Mouse (Mus musculus): Measurements from ENCODE around the gene Cplx1. TPM values are rescaled to one million over a fixed set of nuclear protein-coding genes. Genes with fewer than 3 reads are reported as not detected.

The Cplx1 gene
- total and polyA plus RNA-seq, 2 experiments, result not detected

DNA sequence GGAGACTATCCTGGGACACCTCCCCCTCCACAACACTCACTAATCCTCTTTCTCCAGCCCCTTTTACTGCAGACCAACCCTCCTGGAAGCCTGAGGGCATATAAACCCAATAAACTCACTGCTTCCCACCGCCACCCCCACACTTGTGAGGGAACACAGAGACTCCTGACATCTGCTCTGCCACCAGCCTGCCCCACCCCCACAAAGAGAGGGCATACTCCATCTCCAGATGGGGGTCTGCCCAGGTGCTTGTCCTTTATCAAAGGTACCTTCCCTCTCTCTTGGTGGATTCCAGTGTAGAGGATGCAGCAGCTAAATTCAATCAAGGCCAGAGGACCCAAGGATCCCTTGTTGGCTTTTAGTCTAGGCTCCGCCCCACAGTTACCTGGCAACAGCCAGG, 28.8 kb downstream of the Cplx1 start:
- H3K4me1 ChIP-seq (ENCODE audit: control insufficient read depth, insufficient read depth, low read length), result no peaks in the 10 kb centered on the region
- H3K27me3 ChIP-seq (ENCODE audit: control insufficient read depth, insufficient read depth, low read length), result no peaks in the 10 kb centered on the region
- H3K4me3 ChIP-seq (ENCODE audit: insufficient read depth, low read depth, low read length), result no peak overlapping the region
- WGBS, result 81% methylated on average over 2 of the region's 2 CpGs
- TF ChIP-seq CTCF (IDR thresholded peaks at IDR 0.05; ENCODE audit: low read depth, low read length) (no peak), POLR2A (IDR thresholded peaks at IDR 0.05; ENCODE audit: extremely low read depth, insufficient read depth, low read length) (no peak)
- H3K36me3 ChIP-seq (ENCODE audit: control insufficient read depth, insufficient read depth, low read length), result no peaks in the 10 kb centered on the region
- no peak overlapping the region for H3K9ac ChIP-seq (ENCODE audit: low read depth, low read length)
- H3K27ac ChIP-seq (replicated peaks; ENCODE audit: insufficient read depth, low read depth, low read length), result no peak overlapping the region
- no peaks in the 10 kb centered on the region for H3K79me2 ChIP-seq (ENCODE audit: control insufficient read depth, insufficient read depth, low read length)
- no peak for DNase-seq (ENCODE audit: extremely low read depth, low read depth, low spot score)

DNA sequence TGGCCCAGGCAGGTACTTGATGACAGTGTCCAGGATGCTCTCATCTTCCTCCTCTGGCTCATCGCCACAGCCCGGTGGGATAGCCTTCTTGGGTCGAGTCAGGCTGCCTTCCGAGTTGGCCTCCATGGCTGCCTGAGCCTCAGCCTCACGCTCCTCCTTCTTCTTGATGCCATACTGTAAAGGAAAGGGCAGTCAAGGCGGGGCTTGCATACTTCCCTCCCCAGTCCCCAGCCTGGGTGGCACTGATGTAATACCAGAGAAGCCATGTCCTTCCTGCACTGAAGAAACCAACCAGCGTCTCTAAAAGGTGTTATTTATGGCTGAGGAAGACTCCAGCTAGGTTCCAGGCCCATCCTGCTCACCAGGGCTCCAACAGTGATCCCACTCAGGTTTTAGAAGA, 29.7 kb downstream of the Cplx1 start:
- Histone ChIP-seq H3K4me1 (ENCODE audit: control insufficient read depth, insufficient read depth, low read length) (no peaks in the 10 kb centered on the region), H3K79me2 (ENCODE audit: control insufficient read depth, insufficient read depth, low read length) (no peaks in the 10 kb centered on the region), H3K27ac (replicated peaks; ENCODE audit: insufficient read depth, low read depth, low read length) (no peak overlapping the region), H3K27me3 (ENCODE audit: control insufficient read depth, insufficient read depth, low read length) (no peaks in the 10 kb centered on the region), H3K36me3 (ENCODE audit: control insufficient read depth, insufficient read depth, low read length) (no peaks in the 10 kb centered on the region), H3K4me3 (ENCODE audit: insufficient read depth, low read depth, low read length) (no peak overlapping the region), H3K9ac (ENCODE audit: low read depth, low read length) (no peak overlapping the region)
- 74% methylated on average over 7 of the region's 7 CpGs for WGBS
- TF ChIP-seq CTCF (IDR thresholded peaks at IDR 0.05; ENCODE audit: low read depth, low read length) (no peak), POLR2A (IDR thresholded peaks at IDR 0.05; ENCODE audit: extremely low read depth, insufficient read depth, low read length) (no peak)
- no peak for DNase-seq (ENCODE audit: extremely low read depth, low read depth, low spot score)

DNA sequence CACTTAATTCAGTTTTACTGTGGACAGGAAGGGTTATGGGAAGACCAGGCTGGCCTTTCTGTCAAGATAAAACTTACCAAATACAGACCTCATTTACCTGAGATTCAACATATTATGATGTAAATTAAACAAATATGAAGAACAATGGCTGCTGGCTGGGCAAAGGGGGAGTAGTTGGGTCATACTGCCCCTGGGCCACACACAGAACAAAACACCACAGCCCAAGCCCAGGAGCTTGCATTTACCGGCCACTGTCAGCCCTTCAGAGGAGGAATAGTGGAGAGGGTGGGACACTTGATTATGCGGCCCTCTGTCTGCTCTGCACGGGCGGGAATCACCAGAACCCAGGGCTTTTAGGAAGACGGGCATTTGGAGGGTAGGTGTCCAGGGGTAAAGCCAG, 30.9 kb downstream of the Cplx1 start:
- no peaks in the 10 kb centered on the region for H3K4me1 ChIP-seq (ENCODE audit: control insufficient read depth, insufficient read depth, low read length)
- DNase-seq (ENCODE audit: extremely low read depth, low read depth, low spot score), result no peak
- no peak for TF ChIP-seq POLR2A (IDR thresholded peaks at IDR 0.05; ENCODE audit: extremely low read depth, insufficient read depth, low read length)
- no peak for TF ChIP-seq CTCF (IDR thresholded peaks at IDR 0.05; ENCODE audit: low read depth, low read length)
- H3K27me3 ChIP-seq (ENCODE audit: control insufficient read depth, insufficient read depth, low read length), result no peaks in the 10 kb centered on the region
- 89% methylated on average over 5 of the region's 5 CpGs for WGBS
- H3K27ac ChIP-seq (replicated peaks; ENCODE audit: insufficient read depth, low read depth, low read length), result no peak overlapping the region
- no peak overlapping the region for H3K4me3 ChIP-seq (ENCODE audit: insufficient read depth, low read depth, low read length)
- no peaks in the 10 kb centered on the region for H3K36me3 ChIP-seq (ENCODE audit: control insufficient read depth, insufficient read depth, low read length)
- no peak overlapping the region for H3K9ac ChIP-seq (ENCODE audit: low read depth, low read length)
- H3K79me2 ChIP-seq (ENCODE audit: control insufficient read depth, insufficient read depth, low read length), result no peaks in the 10 kb centered on the region

DNA sequence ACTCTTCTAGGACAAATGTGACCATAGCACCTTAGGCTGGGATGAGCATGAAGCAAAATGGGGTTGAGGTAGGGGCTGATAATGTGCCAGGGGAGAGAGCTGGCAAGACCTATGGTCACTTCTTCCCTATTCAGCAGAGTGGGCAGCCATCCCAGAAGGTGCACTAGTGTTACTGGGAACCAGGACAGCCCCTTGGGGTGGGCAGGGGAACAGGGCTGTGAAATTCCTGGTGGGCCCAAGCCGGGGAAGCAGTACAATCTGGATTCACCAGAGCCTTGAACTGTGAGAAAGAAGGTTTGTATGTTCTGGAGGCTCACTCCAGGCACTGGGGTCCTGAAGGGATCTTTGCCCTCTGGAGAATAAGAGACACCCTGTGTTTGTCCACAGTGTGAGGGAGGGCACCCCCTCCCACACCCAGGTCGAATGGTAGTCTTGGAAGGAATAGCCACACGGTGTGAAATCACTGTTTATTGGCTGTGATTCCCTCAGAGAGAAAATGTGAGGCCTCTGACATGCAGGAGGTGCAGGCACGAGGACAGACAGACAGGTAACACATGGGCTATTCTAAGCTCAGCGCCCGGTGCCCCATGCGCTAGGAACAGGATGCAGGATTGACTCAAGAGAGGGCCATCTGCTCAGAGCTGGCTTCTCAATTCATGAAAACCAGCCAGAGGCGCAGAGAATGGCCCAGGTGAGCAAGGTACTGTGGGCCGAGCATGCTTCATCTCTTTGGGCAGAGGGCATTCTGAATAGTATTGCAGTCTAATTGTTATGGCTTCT, 31.5 kb downstream of the Cplx1 start:
- Histone ChIP-seq H3K9ac (ENCODE audit: low read depth, low read length) (no peak overlapping the region), H3K4me1 (ENCODE audit: control insufficient read depth, insufficient read depth, low read length) (no peaks in the 10 kb centered on the region), H3K79me2 (ENCODE audit: control insufficient read depth, insufficient read depth, low read length) (no peaks in the 10 kb centered on the region), H3K36me3 (ENCODE audit: control insufficient read depth, insufficient read depth, low read length) (no peaks in the 10 kb centered on the region), H3K4me3 (ENCODE audit: insufficient read depth, low read depth, low read length) (no peak overlapping the region), H3K27me3 (ENCODE audit: control insufficient read depth, insufficient read depth, low read length) (no peaks in the 10 kb centered on the region), H3K27ac (replicated peaks; ENCODE audit: insufficient read depth, low read depth, low read length) (no peak overlapping the region)
- no peak for TF ChIP-seq CTCF (IDR thresholded peaks at IDR 0.05; ENCODE audit: low read depth, low read length)
- TF ChIP-seq POLR2A (IDR thresholded peaks at IDR 0.05; ENCODE audit: extremely low read depth, insufficient read depth, low read length), result no peak
- no peak for DNase-seq (ENCODE audit: extremely low read depth, low read depth, low spot score)
- WGBS, result 84% methylated on average over 9 of the region's 9 CpGs

DNA sequence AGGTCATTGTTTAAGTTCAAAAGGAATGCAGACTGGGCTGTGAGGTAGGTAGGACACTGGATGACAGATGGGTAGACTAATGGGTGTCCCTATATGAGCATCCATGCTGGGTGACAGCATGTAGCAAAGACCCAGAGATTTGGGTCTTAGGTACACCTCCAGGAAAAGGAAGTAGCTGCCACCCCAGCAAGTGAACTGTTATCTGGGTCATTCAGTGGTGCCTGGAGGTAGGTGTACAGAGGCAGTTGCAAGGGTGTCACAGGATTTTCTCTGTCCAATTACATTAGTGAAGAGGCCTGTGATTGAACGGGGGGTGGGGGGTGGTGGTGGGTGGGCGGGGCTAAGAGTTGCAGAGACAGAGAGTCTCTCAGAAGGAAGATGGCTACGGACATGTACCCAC, 33.2 kb downstream of the Cplx1 start:
- TF ChIP-seq POLR2A (IDR thresholded peaks at IDR 0.05; ENCODE audit: extremely low read depth, insufficient read depth, low read length) (no peak), CTCF (IDR thresholded peaks at IDR 0.05; ENCODE audit: low read depth, low read length) (no peak)
- Histone ChIP-seq H3K79me2 (ENCODE audit: control insufficient read depth, insufficient read depth, low read length) (no peaks in the 10 kb centered on the region), H3K4me1 (ENCODE audit: control insufficient read depth, insufficient read depth, low read length) (no peaks in the 10 kb centered on the region), H3K4me3 (ENCODE audit: insufficient read depth, low read depth, low read length) (no peak overlapping the region), H3K9ac (ENCODE audit: low read depth, low read length) (no peak overlapping the region), H3K27me3 (ENCODE audit: control insufficient read depth, insufficient read depth, low read length) (no peaks in the 10 kb centered on the region), H3K36me3 (ENCODE audit: control insufficient read depth, insufficient read depth, low read length) (no peaks in the 10 kb centered on the region), H3K27ac (replicated peaks; ENCODE audit: insufficient read depth, low read depth, low read length) (no peak overlapping the region)
- DNase-seq (ENCODE audit: extremely low read depth, low read depth, low spot score), result no peak
- 81% methylated on average over 3 of the region's 3 CpGs for WGBS
